Mouse (Mus musculus) NIH3T3 (cell line): ENCODE measurements around the gene Rragb.
"Not testable (repeated sequence)": the region's sequence is repeated elsewhere in the genome, so short reads cannot be mapped to it uniquely, and the experiment has no call there.

Source experiments
- DNase-seq: peaks from one replicate; pipeline ENCODE4 v3.0.0-alpha.2; 2012; ENCODE audit warnings: low read depth

The Rragb gene

DNA sequence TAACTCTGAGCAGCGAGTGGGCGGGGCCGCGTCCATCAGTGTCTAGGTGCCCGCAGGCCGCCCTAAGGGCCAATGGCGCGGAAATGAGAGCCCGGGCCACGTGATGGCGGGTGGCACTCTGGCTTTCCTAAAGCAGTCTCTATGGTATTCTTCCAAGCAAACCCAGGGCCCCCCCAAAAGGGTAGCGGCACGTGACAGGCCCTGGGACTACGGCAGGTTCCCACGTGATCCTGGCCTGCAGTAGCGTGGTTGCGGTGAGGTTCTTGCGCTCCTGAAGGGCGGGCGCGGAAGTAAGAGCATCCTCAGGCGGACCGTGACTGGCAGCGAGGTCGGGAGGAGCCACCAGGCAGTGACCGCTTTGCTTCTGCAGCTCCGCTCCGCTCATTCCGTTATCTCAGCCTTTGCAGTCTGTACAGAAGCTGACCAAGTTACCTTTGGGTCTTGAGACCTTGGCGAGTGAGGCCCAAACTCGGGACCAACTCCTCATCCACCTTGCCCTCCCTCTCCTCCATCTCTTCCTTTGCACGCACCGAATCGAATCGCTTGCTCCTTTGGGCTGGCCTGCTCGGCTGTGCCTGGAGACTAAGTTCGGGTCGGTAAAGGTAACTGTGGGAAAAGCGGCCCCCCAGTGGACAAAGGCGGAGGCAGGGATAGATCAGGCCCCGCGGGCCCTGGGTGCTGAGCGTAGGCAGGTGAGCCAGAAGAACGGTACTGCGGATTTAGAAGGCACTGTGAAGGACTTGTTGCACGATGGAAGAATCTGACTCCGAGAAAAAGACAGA, at the start of gene Rragb:
Rragb (plus strand) TSS at position 248 of the 782 bp plus-strand sequence.
- no peak for DNase-seq

DNA sequence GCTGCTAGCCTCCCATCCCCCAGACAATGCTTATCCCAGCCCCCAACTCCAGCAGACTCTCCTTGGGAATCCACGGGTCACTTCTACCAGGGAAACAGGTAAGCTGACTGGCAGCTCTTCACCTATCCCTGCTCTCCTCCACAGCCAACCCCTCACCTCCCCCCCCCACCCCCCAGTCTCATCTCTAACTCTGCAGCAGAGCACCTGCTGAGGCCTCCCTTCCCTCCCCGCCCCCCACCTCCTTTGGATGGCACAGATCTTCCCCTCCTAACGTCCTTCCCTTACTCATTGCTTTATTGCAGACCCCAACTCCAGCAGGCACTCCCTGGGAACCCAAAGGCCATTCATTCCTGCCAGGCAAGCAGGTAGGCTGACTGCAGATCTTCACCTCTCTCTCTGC, 21.3 kb upstream of the Rragb start, which contains the start of gene Foxr2:
Foxr2 (plus strand) TSS at position 301 of the 400 bp plus-strand sequence.
- DNase-seq = no peak

DNA sequence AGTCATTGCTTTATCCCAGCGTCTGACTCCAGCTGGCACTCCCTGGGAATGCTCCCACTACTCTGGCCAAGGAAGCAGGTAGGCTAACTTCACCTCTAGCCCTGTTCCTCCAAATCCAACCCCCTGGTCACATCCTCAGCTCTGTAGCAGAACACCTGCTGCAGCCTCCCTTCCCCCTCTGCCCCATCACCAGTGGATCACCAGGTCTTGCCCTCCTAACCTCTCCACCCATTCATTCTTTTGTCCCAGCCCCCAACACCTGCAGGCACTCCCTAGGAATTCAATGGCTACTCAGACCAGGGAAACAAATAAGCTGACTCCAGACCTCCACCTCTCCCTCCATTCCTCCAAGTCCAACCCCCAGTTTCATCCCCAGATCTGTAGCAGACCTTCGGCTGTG, 20.8 kb upstream of the Rragb start:
- DNase-seq = no peak

GRCm38 (mm10) chrX:153142656-153143055, 2.9 kb downstream of the Rragb start:
- DNase-seq = no peak

DNA sequence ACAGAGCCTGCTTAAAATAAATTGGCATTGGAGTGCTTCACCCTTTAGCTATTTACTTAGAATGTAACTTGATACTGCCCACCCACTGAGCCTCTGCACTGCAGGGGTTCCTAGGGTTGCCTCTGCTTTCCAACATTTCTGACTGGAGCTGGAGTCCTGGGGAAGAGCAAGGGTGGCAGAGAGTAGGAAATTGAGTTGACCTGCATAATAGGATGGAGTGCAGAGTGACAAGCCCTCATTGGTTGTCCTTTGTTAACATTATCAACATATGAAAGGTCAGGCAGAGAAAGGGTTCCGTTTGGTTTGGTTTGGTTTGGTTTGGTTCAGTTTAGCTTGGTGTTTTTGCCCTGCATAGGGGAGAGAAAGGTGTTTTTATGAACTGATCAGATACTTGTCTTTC, 12.0 kb downstream of the Rragb start:
- no peak for DNase-seq

DNA sequence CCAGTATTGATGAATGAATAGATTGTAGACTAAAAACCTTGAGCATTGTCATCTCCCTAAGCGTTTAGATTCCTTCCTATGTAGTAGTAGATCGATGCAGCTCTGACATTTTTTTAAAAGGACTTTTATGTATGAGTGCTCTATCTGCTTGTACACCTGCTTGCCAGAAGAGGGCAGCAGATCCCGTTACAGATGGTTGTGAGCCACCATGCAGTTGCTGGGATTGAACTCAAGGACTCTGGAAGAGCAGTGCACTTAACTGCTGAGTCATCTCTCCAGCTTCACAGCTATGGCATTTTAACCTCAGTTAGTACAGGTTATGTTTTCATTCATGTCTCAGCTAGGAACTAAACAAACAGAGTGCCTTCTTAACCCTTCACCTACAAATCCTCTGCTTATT, 15.5 kb downstream of the Rragb start:
- DNase-seq = peak; percentile 21

GRCm38 (mm10) chrX:153174786-153175185, 35.0 kb downstream of the Rragb start:
- peak; percentile 2 for DNase-seq

- no peak for DNase-seq
Measured at GRCm38 (mm10) chrX:153182221-153182620, 42.4 kb downstream of the Rragb start.

GRCm38 (mm10) chrX:153199185-153199584, 59.4 kb downstream of the Rragb start:
- not testable (repeated sequence) for DNase-seq

GRCm38 (mm10) chrX:153211101-153211500, 71.3 kb downstream of the Rragb start:
- DNase-seq = no peak
